ENCODE assay signal across 12 mouse cellular contexts in genomic region chr17:5850031-5850430, GRCm38 (mm10). TPM values are rescaled to one million over a fixed set of nuclear protein-coding genes. Genes with fewer than 3 reads are reported as not detected.
DNase-seq lines count a peak whose midpoint lies in the region; ATAC-seq and TF ChIP-seq lines count a peak whose summit lies in the region.
"Had no signal": no experiment of that assay in that cellular context is flagged by ENCODE, and none has a peak within 500 bp of the region (broad histone marks: within the 10 kb centered on the region; RNA-seq: fewer than 3 reads in every experiment).

No protein-coding gene starts in this region.

- 0 out of 2 replicates have a peak overlapping the region, but pooled peaks have one; percentile 83 for H3K27ac ChIP-seq in embryonic facial prominence, embryonic 12.5 days
- H3K27ac ChIP-seq in embryonic facial prominence, embryonic 10.5 days (replicated peaks), result no peak overlapping the region
- H3K27ac ChIP-seq in kidney, adult 2 months (ENCODE audit: insufficient read depth, low read depth, low read length), result peak overlapping the region; percentile 61
- H3K27ac ChIP-seq in midbrain, embryonic 11.5 days (ENCODE audit: low read depth, low read length), result no peak overlapping the region
- H3K27ac ChIP-seq in midbrain, postnatal 0 days (ENCODE audit: low read depth, low read length), result no peak overlapping the region
- H3K27ac ChIP-seq in limb, embryonic 15.5 days, result 0 out of 2 replicates have a peak overlapping the region, but pooled peaks have one; percentile 89

- no peak for DNase-seq in embryonic facial prominence, embryonic 10.5 days (ENCODE audit: low spot score)
- DNase-seq in kidney, adult 2 months, result no peak
- DNase-seq in kidney, adult 8-10 months, result no peak
- DNase-seq in midbrain, embryonic 11.5 days (ENCODE audit: low spot score, missing footprints), result peak; percentile 82
- DNase-seq in midbrain, postnatal 0 days (ENCODE audit: low spot score), result no peak
- no peak for DNase-seq in yolk sac, embryonic 10.5 days (ENCODE audit: low spot score)
- DNase-seq: thymus, adult 18-20 months had no signal

- peak overlapping the region; percentile 52; the same call in 1 of the 2 replicates for H3K4me2 ChIP-seq in embryonic facial prominence, embryonic 12.5 days (replicated peaks)
- H3K4me2 ChIP-seq in midbrain, embryonic 11.5 days, result no peak overlapping the region
- no peak overlapping the region for H3K4me2 ChIP-seq in midbrain, postnatal 0 days (ENCODE audit: low read depth, low read length, poor library complexity, severe bottlenecking)
- no peak overlapping the region for H3K4me2 ChIP-seq in limb, embryonic 15.5 days

- H3K27me3 ChIP-seq in embryonic facial prominence, embryonic 12.5 days, result no peaks in the 10 kb centered on the region
- H3K27me3 ChIP-seq in embryonic facial prominence, embryonic 10.5 days (replicated peaks; ENCODE audit: low read depth, poor library complexity, severe bottlenecking), result no peaks in the 10 kb centered on the region
- H3K27me3 ChIP-seq in kidney, adult 2 months (replicated peaks; ENCODE audit: control insufficient read depth, insufficient read depth, low read length), result no peaks in the 10 kb centered on the region
- H3K27me3 ChIP-seq in midbrain, embryonic 11.5 days (ENCODE audit: control insufficient read depth, insufficient read depth, low read length), result no peaks in the 10 kb centered on the region
- no peaks in the 10 kb centered on the region for H3K27me3 ChIP-seq in midbrain, postnatal 0 days (ENCODE audit: insufficient read depth, low read length)
- H3K27me3 ChIP-seq in limb, embryonic 15.5 days, result no peaks in the 10 kb centered on the region

- no peak overlapping the region; the same call in 1 of the 2 replicates for H3K9ac ChIP-seq in embryonic facial prominence, embryonic 12.5 days
- no peak overlapping the region for H3K9ac ChIP-seq in midbrain, embryonic 11.5 days (ENCODE audit: low read length)
- H3K9ac ChIP-seq in midbrain, postnatal 0 days (replicated peaks; ENCODE audit: low read length, poor library complexity, severe bottlenecking), result no peak overlapping the region
- H3K9ac ChIP-seq in limb, embryonic 15.5 days, result no peak overlapping the region

- 92% methylated on average over 3 of the region's 3 CpGs for WGBS in embryonic facial prominence, embryonic 12.5 days
- 89% methylated on average over 3 of the region's 3 CpGs for WGBS in embryonic facial prominence, embryonic 10.5 days
- 73% methylated on average over 3 of the region's 3 CpGs for WGBS in kidney, adult 2 months
- 91% methylated on average over 3 of the region's 3 CpGs for WGBS in midbrain, embryonic 11.5 days
- 92% methylated on average over 3 of the region's 3 CpGs for whole genome bisulfite sequencing in midbrain, postnatal 0 days
- 96% methylated on average over 3 of the region's 3 CpGs for WGBS in limb, embryonic 15.5 days

- peaks cover 27% of the 10 kb centered on the region for H3K4me1 ChIP-seq in embryonic facial prominence, embryonic 12.5 days
- H3K4me1 ChIP-seq in embryonic facial prominence, embryonic 10.5 days, result peaks cover 32% of the 10 kb centered on the region
- H3K4me1 ChIP-seq in kidney, adult 2 months (ENCODE audit: control insufficient read depth, insufficient read depth, low read length), result peaks cover 21% of the 10 kb centered on the region; the same call in 1 of the 2 replicates
- peaks cover 11% of the 10 kb centered on the region for H3K4me1 ChIP-seq in midbrain, embryonic 11.5 days (ENCODE audit: control insufficient read depth, insufficient read depth, low read length)
- peaks cover 4% of the 10 kb centered on the region; the same call in 1 of the 2 replicates for H3K4me1 ChIP-seq in midbrain, postnatal 0 days (ENCODE audit: insufficient read depth, low read length)
- H3K4me1 ChIP-seq in limb, embryonic 15.5 days, result peaks cover 19% of the 10 kb centered on the region

- H3K36me3 ChIP-seq in embryonic facial prominence, embryonic 12.5 days, result peaks cover 5% of the 10 kb centered on the region; the same call in 1 of the 2 replicates
- H3K36me3 ChIP-seq in embryonic facial prominence, embryonic 10.5 days (replicated peaks), result peaks cover 10% of the 10 kb centered on the region
- no peaks in the 10 kb centered on the region for H3K36me3 ChIP-seq in kidney, adult 2 months (ENCODE audit: control insufficient read depth, insufficient read depth, low read length)
- H3K36me3 ChIP-seq in midbrain, embryonic 11.5 days (ENCODE audit: control insufficient read depth, insufficient read depth, low read length), result no peaks in the 10 kb centered on the region
- no peaks in the 10 kb centered on the region for H3K36me3 ChIP-seq in midbrain, postnatal 0 days (ENCODE audit: insufficient read depth, low read length)
- H3K36me3 ChIP-seq in limb, embryonic 15.5 days, result no peaks in the 10 kb centered on the region

- no peak for TF ChIP-seq POLR2A in kidney, adult 2 months (IDR thresholded peaks at IDR 0.05; ENCODE audit: low read depth, low read length)

- TF ChIP-seq CTCF in kidney, adult 2 months (conservative IDR thresholded peaks at IDR 0.05; ENCODE audit: insufficient read depth, insufficient read length, low read depth, low read length), result no peak
- TF ChIP-seq CTCF in midbrain, postnatal 0 days (IDR thresholded peaks at IDR 0.05), result no peak

- no peak overlapping the region for H3K4me3 ChIP-seq in embryonic facial prominence, embryonic 12.5 days
- no peak overlapping the region for H3K4me3 ChIP-seq in embryonic facial prominence, embryonic 10.5 days
- no peak overlapping the region for H3K4me3 ChIP-seq in kidney, adult 2 months (ENCODE audit: insufficient read depth, low read depth, low read length)
- no peak overlapping the region for H3K4me3 ChIP-seq in midbrain, embryonic 11.5 days (ENCODE audit: low read depth, low read length)
- no peak overlapping the region for H3K4me3 ChIP-seq in midbrain, postnatal 0 days (ENCODE audit: low read depth, low read length)
- H3K4me3 ChIP-seq in limb, embryonic 15.5 days, result no peak overlapping the region
- H3K4me3 ChIP-seq: erythroblast, embryonic 14.5 days had no signal

- no peaks in the 10 kb centered on the region for H3K9me3 ChIP-seq in embryonic facial prominence, embryonic 12.5 days
- H3K9me3 ChIP-seq in embryonic facial prominence, embryonic 10.5 days, result 0 out of 2 replicates have a peak, but pooled peaks cover 2% of the 10 kb centered on the region
- no peaks in the 10 kb centered on the region for H3K9me3 ChIP-seq in midbrain, embryonic 11.5 days (ENCODE audit: control insufficient read depth, low read length)
- H3K9me3 ChIP-seq in midbrain, postnatal 0 days (ENCODE audit: low read length), result no peaks in the 10 kb centered on the region
- H3K9me3 ChIP-seq in limb, embryonic 15.5 days, result no peaks in the 10 kb centered on the region
- H3K9me3 ChIP-seq: G1E had no signal

- ATAC-seq in embryonic facial prominence, embryonic 12.5 days (ENCODE audit: insufficient number of reproducible peaks, insufficient read depth, low FRiP score, low TSS enrichment), result no peak
- ATAC-seq in midbrain, embryonic 11.5 days (ENCODE audit: low FRiP score), result no peak
- ATAC-seq in midbrain, postnatal 0 days (ENCODE audit: low FRiP score), result no peak
- no peak for ATAC-seq in limb, embryonic 15.5 days (ENCODE audit: insufficient number of reproducible peaks, low FRiP score, low TSS enrichment, low read depth)
- ATAC-seq: midbrain, embryonic 16.5 days had no signal

RNA-seq across cellular contexts. Expression of gene Snx9, which starts 8.9 kb away (rescaled TPM):
- 31.7 and 33.3 TPM in 2 replicates for polyA plus RNA-seq in embryonic facial prominence, embryonic 12.5 days (2016; fragmentation: Nextera tagmentation; extraction: Ambion mirVana)
- polyA plus RNA-seq in embryonic facial prominence, embryonic 10.5 days (2016; fragmentation: Nextera tagmentation; extraction: Ambion mirVana), result 16.3 and 19.5 TPM in 2 replicates
- 55.3 and 56.6 TPM in 2 replicates for polyA plus RNA-seq in kidney, adult 2 months (2012; rRNA removed)
- polyA plus RNA-seq in midbrain, embryonic 11.5 days (2014; fragmentation: Nextera tagmentation; extraction: Ambion mirVana), result 16.7 and 21.7 TPM in 2 replicates
- 10.4 and 11.3 TPM in 2 replicates for total RNA-seq in midbrain, postnatal 0 days (2014; rRNA removed)
- polyA plus RNA-seq in midbrain, postnatal 0 days (2015; fragmentation: Nextera tagmentation; extraction: Ambion mirVana), result 4.8 and 5.3 TPM in 2 replicates
- 33.7 and 34.9 TPM in 2 replicates for polyA plus RNA-seq in limb, embryonic 15.5 days (2015; fragmentation: Nextera tagmentation; extraction: Ambion mirVana)

Comparison
In these comparisons a context has a peak if more than half of its experiments do, and no peak if none do; other contexts are left out.
1. H3K27ac ChIP-seq: peak in embryonic facial prominence, embryonic 12.5 days (single experiment), kidney, adult 2 months (single experiment) and limb, embryonic 15.5 days (single experiment); none in embryonic facial prominence, embryonic 10.5 days (single experiment), midbrain, embryonic 11.5 days (single experiment) and midbrain, postnatal 0 days (single experiment).